Mouse (Mus musculus) gonadal fat pad, adult 2 months (tissue): Measurements from ENCODE around the gene Mef2d. TPM values are rescaled to one million over a fixed set of nuclear protein-coding genes. Genes with fewer than 3 reads are reported as not detected.

Experiments used
- DNase-seq: peaks from one replicate; pipeline ENCODE4 v3.0.0-alpha.2; 2012; ENCODE audit warnings: low read depth
- polyA plus RNA-seq: library from polyadenylated mRNA; depleted of rRNA; stranded (reverse); fragments of >200 nt; gene quantifications from 2 replicates; pipeline ENCODE4 v1.2.3, GENCODE M21; 2012

Gene Mef2d
- polyA plus RNA-seq, 1 experiment: 39.5 TPM

- DNase-seq: no peak
Measured at GRCm38 (mm10) chr3:88181374-88181773, 39.2 kb downstream of the Mef2d start.

GRCm38 (mm10) chr3:88186424-88186823 is 44.3 kb downstream of the Mef2d start:
- no peak for DNase-seq

- DNase-seq: no peak
Measured at GRCm38 (mm10) chr3:88191146-88191545, 49.0 kb downstream of the Mef2d start.

GRCm38 (mm10) chr3:88191820-88192616 is 49.8 kb downstream of the Mef2d start:
- DNase-seq: no peak

GRCm38 (mm10) chr3:88197741-88198504 is 55.8 kb downstream of the Mef2d start:
- no peak for DNase-seq

GRCm38 (mm10) chr3:88198505-88199020 is 56.4 kb downstream of the Mef2d start:
- DNase-seq: no peak

GRCm38 (mm10) chr3:88199541-88200110 is 57.5 kb downstream of the Mef2d start:
- no peak for DNase-seq

- no peak for DNase-seq
Measured at GRCm38 (mm10) chr3:88200161-88200971, 58.2 kb downstream of the Mef2d start.

- no peak for DNase-seq
Measured at GRCm38 (mm10) chr3:88200972-88201330, 58.8 kb downstream of the Mef2d start.

- no peak for DNase-seq
Measured at GRCm38 (mm10) chr3:88201640-88202039, 59.5 kb downstream of the Mef2d start.

GRCm38 (mm10) chr3:88202986-88203385 is 60.8 kb downstream of the Mef2d start:
- DNase-seq: no peak

GRCm38 (mm10) chr3:88203456-88203855 is 61.3 kb downstream of the Mef2d start:
- no peak for DNase-seq

GRCm38 (mm10) chr3:88203999-88204700 is 62.0 kb downstream of the Mef2d start:
- no peak for DNase-seq

- DNase-seq: no peak
Measured at GRCm38 (mm10) chr3:88204751-88205150, 62.6 kb downstream of the Mef2d start.

- no peak for DNase-seq
Measured at GRCm38 (mm10) chr3:88205176-88205562, 63.0 kb downstream of the Mef2d start.

- DNase-seq: no peak
Measured at GRCm38 (mm10) chr3:88205563-88206491, 63.7 kb downstream of the Mef2d start.

GRCm38 (mm10) chr3:88206500-88206899 is 64.3 kb downstream of the Mef2d start:
- no peak for DNase-seq

GRCm38 (mm10) chr3:88206901-88207371 is 64.8 kb downstream of the Mef2d start:
- no peak for DNase-seq

- DNase-seq: no peak
Measured at GRCm38 (mm10) chr3:88207451-88208100, 65.4 kb downstream of the Mef2d start.
